Mouse (Mus musculus) urinary bladder, postnatal 10 days (tissue): ENCODE measurements around the gene Ppp1r12b.

ENCODE experiments used
- DNase-seq: peaks from one replicate; pipeline ENCODE4 v3.0.0; 2022; ENCODE audit warnings: low spot score

Ppp1r12b gene

DNA sequence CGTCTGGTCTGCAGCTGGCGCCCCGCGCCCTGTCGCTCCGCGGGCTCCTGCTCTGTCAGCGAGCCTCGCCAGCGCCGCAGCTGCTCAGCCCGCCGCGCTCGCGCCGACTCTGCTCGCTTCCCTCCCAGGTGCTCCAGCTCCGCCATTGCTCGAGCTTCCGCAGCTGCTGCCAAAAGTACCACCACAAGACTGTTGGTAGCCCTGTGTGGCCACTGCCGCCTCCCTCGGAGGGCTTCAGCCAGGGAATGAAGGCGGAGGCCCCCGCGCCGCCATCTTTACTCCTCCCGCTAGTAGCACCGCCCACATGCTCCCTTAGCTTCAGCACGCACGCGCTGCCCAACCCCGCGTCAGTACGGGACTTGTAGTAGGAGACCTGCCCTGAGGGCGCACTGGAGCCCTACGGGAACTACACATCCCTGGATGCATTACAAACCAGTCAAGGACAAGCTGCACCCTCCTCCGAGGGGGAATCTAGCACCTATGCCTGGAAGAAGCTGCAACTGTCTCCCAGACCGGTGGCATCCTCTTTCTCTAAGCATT lies at the start of gene Ppp1r12b:
TSS of gene Ppp1r12b (minus strand) at position 306 of the 540 bp plus-strand sequence.
- peak; percentile 73 for DNase-seq

- DNase-seq: no peak
Measured at GRCm38 (mm10) chr1:135003346-135003745, 47.6 kb upstream of the Ppp1r12b start.

GRCm38 (mm10) chr1:135000527-135000926 lies 44.8 kb upstream of the Ppp1r12b start:
- no peak for DNase-seq

- no peak for DNase-seq
Measured at GRCm38 (mm10) chr1:134998231-134998630, 42.5 kb upstream of the Ppp1r12b start.

DNA sequence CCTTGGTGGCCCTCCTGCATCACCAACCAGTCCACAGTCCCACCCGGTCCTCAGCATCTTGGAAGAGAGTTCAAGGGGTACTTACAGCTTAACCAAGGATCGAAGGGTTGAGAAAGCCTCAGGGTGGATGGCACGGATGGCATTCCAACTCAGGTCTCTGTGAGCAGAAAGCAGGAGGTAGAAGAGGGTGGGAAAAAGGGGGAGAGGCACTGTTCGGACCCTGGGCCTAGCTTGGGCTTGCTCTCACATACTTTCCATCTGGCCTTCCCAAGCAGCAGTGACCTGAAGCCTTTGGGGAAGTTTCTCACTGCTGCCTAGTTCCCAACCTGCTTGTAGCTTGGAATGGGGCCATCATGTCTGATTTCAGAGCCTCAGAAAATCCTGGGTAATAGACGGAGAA lies 41.8 kb upstream of the Ppp1r12b start:
- no peak for DNase-seq

DNA sequence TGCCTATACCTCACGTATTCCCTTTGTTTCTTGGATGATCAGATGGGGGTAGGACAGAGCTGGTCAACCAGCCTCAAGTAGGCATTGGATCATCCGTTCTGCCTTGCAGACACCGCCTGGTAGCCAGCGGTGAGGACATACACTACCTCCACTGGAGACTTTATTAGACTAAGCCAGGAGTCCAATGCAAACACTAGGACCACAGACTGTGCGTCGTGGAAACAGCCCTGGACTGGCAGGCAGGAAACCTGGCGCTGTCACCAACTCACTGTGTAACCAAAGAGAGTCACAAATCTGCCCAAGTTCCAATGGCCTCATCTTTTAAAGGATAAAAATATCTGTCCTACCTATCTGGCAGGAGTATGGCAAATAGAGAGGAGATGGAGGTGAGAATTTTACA lies 40.7 kb upstream of the Ppp1r12b start:
- DNase-seq: no peak

DNA sequence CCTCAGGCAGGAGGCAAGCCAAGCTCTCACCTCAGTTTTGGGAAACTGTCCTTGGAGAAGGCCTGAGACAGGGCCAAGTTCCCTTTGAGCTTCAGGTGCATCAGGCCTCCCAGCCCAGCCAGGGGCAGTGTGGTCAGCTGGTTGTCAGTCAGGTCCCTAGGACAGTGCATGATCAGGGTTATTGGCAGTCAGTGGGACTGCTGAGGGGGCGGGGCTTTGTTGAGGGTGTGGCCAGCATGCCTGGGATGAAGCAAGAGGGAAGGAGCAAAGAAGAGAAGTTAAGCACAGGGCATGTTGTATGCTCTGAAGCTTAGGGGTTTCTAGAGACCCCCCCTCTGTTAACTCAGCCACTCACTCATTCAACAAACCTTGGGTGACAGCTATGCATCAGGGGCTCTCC lies 40.2 kb upstream of the Ppp1r12b start:
- DNase-seq: no peak

DNA sequence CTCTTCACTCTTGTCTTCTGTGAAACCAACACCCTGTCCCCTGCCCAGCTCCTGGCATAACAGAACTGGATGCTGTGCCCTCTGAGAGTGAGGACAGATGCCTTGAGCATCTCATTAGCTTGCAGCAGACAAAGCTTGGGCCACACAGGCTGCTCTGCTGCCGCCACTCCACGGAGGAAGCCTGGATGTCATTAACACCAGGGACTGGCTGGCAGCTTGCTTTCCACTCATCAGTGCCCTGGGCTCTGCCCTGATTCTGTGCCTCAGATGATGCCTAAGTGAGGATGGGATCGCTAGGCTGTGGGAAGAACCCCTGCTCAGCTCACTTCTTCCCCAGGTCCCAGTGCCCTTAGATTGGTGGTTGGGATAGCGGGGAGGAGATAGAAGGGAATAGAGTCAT lies 39.7 kb upstream of the Ppp1r12b start:
- no peak for DNase-seq

DNA sequence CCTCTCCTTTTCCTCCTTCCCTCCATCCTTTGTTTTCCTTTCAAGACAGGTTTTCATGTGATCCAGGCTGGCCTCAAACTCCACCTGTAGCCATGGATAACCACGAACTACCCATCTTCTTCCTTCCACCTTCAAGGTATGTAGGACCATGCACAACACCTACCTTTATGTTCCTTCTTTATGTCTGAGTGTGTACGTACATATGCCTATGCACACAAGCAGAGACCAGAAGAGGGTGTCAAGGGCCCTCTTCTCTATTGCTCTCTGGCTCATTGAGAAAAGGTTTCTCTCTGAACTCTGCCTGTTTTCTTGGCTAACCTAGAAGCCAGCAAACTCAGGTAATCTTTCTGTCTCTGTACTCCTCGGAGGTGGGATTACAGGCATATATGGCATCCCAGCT lies 39.0 kb upstream of the Ppp1r12b start:
- no peak for DNase-seq

- no peak for DNase-seq
Measured at GRCm38 (mm10) chr1:134992046-134992645, 36.4 kb upstream of the Ppp1r12b start.

DNA sequence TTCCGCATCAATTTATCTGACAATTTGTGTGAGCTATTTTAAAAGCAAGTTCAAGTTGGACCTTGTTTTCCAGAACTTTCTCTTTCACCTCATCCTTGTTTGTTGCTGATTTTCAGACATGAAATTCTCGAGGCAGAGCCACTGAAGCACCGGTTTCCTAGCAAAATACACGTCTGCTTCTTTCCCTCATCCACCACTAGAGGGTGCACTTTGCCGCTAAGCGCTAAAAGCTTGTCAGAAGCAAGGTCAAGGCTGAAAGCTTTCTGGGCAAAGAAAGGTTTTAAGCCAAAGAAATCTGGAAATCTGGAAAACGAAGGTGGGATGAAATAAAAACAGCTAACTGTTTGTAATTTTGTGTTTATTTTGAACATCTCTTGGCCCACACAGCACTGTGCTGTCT lies 33.6 kb upstream of the Ppp1r12b start:
- no peak for DNase-seq

GRCm38 (mm10) chr1:134987962-134988341 lies 32.2 kb upstream of the Ppp1r12b start:
- DNase-seq: no peak

GRCm38 (mm10) chr1:134987173-134987961 lies 31.6 kb upstream of the Ppp1r12b start:
- no peak for DNase-seq

DNA sequence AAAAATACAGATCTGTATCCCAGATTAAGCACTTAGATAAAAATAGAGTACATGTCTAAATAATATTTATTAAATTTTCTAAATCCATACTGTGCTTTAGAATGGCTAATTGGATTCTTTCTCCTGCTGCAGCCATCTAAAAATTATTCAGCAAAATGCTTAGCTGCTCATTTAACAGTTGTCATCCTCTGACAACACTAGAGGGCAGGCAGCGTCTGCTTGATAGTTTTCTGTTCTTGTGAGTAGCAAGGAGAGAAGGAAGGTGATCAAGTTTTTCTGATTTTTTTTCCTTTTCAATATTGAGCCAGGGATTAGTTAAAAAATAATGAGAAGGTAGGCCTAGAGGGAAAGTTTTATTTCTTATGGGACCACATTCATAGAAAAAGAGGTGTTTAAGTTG lies 17.2 kb upstream of the Ppp1r12b start:
- DNase-seq: no peak

- no peak for DNase-seq
Measured at GRCm38 (mm10) chr1:134965430-134965829, 9.7 kb upstream of the Ppp1r12b start.

- no peak for DNase-seq
Measured at GRCm38 (mm10) chr1:134962821-134963220, 7.1 kb upstream of the Ppp1r12b start.

GRCm38 (mm10) chr1:134962053-134962803 lies 6.5 kb upstream of the Ppp1r12b start, which contains the start of gene Ube2t:
TSS of gene Ube2t (plus strand) at chr1:134962565.
- peak; percentile 77 for DNase-seq

GRCm38 (mm10) chr1:134960634-134961033 lies 4.9 kb upstream of the Ppp1r12b start:
- DNase-seq: no peak

DNA sequence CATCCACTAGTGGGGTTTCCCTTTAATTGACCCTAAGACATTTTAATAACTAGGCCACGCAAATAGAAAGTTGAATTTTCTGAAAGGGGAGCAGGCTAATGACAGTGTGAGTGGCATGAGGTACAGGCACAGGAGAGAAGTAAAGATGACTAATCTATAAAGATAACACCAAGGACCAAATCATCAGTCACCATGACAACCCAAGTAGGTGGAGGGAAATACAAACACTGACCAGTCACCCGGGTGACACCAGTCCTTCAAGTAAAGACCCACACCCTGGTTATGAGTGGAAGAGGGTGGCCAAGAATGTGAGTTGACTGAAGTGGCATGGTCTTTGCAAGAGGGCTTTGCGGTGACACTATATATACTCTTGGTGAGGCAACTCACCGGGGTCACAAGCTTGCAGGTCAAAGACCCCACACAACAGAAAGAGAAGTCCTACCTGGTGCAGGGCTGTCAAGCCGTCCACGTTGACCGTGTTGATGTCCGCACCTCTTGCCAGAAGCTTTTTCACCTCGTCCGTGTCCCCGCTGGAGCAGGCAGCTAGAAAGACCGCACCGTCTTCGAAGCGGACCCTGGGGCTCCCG lies 599 bp downstream of the Ppp1r12b start:
- no peak for DNase-seq

DNA sequence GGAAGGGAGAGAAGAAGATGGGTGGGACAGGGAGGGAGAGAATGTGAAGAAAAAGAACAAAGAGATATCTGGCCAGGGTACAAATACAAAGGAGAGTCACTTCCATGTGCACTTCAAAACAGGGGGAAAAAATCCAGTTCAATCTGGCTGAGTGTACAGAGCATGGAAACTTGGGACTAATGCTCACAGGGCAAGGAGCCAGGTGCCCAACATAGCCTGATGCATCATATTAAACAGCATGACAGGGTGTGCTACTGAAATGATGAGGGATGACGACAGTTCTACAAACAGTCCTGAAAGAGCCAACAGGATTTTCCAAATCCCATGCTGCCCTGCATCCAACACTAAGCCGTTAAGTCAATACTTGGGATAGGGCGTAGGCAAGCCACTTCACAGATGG lies 5.8 kb downstream of the Ppp1r12b start:
- DNase-seq: no peak

DNA sequence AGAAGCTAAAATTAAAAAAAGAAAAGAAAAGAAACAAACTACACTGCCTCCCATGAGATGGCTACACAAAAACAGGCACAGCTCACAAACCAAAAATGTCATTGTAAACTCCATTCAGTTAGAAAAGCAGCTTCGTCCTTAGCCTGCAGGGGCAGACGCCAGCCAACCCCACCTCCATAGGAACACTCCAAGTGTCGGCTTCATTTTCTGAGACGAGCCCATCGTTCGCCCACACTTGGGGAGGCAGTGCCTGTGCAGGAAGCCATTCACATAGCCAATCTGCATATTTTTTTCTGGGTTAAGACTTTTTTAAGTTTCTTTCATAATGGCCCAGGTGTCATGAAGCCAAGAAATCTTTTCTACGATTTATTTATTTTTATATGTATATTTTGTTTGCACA lies 8.2 kb downstream of the Ppp1r12b start:
- DNase-seq: no peak

DNA sequence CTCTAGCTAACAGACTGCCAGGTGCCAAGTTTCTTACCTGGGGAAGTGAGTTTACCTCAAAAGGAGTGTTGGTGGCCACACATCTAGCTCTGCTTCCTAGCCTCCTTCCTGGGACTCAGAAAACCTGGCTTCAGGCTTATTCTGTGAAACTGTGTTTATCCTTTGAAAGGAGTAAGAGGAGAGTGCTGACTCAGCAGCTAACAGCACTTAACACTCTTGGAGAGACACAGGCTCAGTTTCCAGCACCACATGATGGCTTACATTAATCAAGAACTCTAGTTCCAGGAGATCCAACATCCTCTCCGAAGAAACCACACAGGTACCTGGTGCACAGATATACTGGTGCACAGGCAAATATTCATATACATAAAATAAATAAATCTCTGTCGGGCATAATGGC lies 12.8 kb downstream of the Ppp1r12b start:
- no peak for DNase-seq
